In genomic region chr5:23432708-23433645, GRCm38 (mm10) we compare ENCODE assay signal across 8 mouse cellular contexts. TPM values are rescaled to one million over a fixed set of nuclear protein-coding genes. Genes with fewer than 3 reads are reported as not detected.
DNase-seq lines count a peak whose midpoint lies in the region; ATAC-seq lines count a peak whose summit lies in the region.

No protein-coding gene starts in this region.

- DNase-seq in adrenal gland, adult 2 months, result peak; percentile 99
- DNase-seq in embryo, embryonic 11 days, result peak; percentile 96
- DNase-seq in gastrocnemius, postnatal 14 days, result peak; percentile 100
- DNase-seq in intestine, embryonic 14.5 days (ENCODE audit: low spot score), result peak; percentile 98
- DNase-seq in left cerebral cortex, postnatal 14 days (ENCODE audit: low spot score in 2 of 2), result peak; percentile 98 to 99
- DNase-seq in right cerebral cortex, postnatal 14 days, result peak; percentile 98
- DNase-seq in urinary bladder, postnatal 25 days (ENCODE audit: low spot score), result peak; percentile 96

- peak overlapping the region; percentile 100 for H3K9ac ChIP-seq in intestine, embryonic 14.5 days (ENCODE audit: low read length)

- no peaks in the 10 kb centered on the region for H3K36me3 ChIP-seq in intestine, embryonic 14.5 days (ENCODE audit: control insufficient read depth, insufficient read depth, low read length)

- under 1% methylated on average over 58 of the region's 61 CpGs for WGBS in intestine, embryonic 14.5 days

- H3K4me1 ChIP-seq in intestine, embryonic 14.5 days (replicated peaks; ENCODE audit: control insufficient read depth, insufficient read depth, low read length), result peaks cover 26% of the 10 kb centered on the region

- H3K27me3 ChIP-seq in intestine, embryonic 14.5 days (replicated peaks; ENCODE audit: control insufficient read depth, insufficient read depth, low read length), result no peaks in the 10 kb centered on the region

- peak; percentile 93 for ATAC-seq in intestine, embryonic 14.5 days (replicated peaks; ENCODE audit: low FRiP score, low TSS enrichment, low read depth)
- ATAC-seq in megakaryocyte-erythroid progenitor cell, adult 5-6 weeks (replicated peaks; ENCODE audit: low FRiP score, low TSS enrichment, poor library complexity, severe bottlenecking), result peak; percentile 78

- intact Hi-C loops in gastrocnemius, postnatal 14 days (cut with DNase I; ENCODE audit: low total_unique reads), result no loop called here
- intact Hi-C loops in left cerebral cortex, postnatal 14 days (cut with DNase I), result loop anchor here (2.0 kb wide), 1 partner anchor 14 kb away; no protein-coding TSS in a partner anchor

- H3K27ac ChIP-seq in intestine, embryonic 14.5 days (ENCODE audit: low read depth), result peak overlapping the region; percentile 100

- H3K4me2 ChIP-seq in intestine, embryonic 14.5 days (ENCODE audit: low read length), result peak overlapping the region; percentile 94

- no peaks in the 10 kb centered on the region for H3K9me3 ChIP-seq in intestine, embryonic 14.5 days (ENCODE audit: control insufficient read depth, low read length)

- peak overlapping the region; percentile 84 for H3K4me3 ChIP-seq in intestine, embryonic 14.5 days (ENCODE audit: low read depth, low read length)

RNA-seq across cellular contexts. Expression of gene Kmt2e, which starts 1.3 kb away (rescaled TPM):
- 10 to 100 TPM; 59.1 to 67.9 TPM for total RNA-seq in adrenal gland, adult 2 months (2021)
- 12.5 and 16.7 TPM in 2 replicates for polyA plus RNA-seq in adrenal gland, adult 2 months (2012; rRNA removed)
- total RNA-seq in gastrocnemius, postnatal 14 days (2021), result 10 to 100 TPM; 25.2 to 27.1 TPM
- 80.7 and 85.5 TPM in 2 replicates for polyA plus RNA-seq in intestine, embryonic 14.5 days (2014; fragmentation: Nextera tagmentation; extraction: Ambion mirVana)
- 100 to 1,000 TPM; 103 to 107 TPM for total RNA-seq in left cerebral cortex, postnatal 14 days (2021)
- 76.3 and 85.2 TPM in 2 replicates for total RNA-seq in megakaryocyte-erythroid progenitor cell, adult 5-6 weeks (2014; fragmentation: Nextera tagmentation)
- 36.9 and 85.3 TPM in 2 replicates for total RNA-seq in megakaryocyte-erythroid progenitor cell, adult 5-6 weeks (2017)

Comparison
In these comparisons a context has a peak if more than half of its experiments do, and no peak if none do; other contexts are left out.
1. Peak in every context shown above with its lines: DNase-seq, ATAC-seq, H3K4me3 ChIP-seq and H3K27ac ChIP-seq.